Mouse (Mus musculus) lung, postnatal 0 days (tissue): ENCODE data around the gene Alg9.

Experiments used
- CTCF ChIP-seq: IDR thresholded peaks from 2 replicates; pipeline ENCODE4 v1.5.1; 2016; ENCODE audit warnings: antibody characterized with exemption, mild to moderate bottlenecking
- EP300 ChIP-seq: IDR thresholded peaks from 2 replicates; pipeline ENCODE4 v1.6.1; 2016; ENCODE audit warnings: antibody characterized with exemption, mild to moderate bottlenecking, control low read depth

DNA sequence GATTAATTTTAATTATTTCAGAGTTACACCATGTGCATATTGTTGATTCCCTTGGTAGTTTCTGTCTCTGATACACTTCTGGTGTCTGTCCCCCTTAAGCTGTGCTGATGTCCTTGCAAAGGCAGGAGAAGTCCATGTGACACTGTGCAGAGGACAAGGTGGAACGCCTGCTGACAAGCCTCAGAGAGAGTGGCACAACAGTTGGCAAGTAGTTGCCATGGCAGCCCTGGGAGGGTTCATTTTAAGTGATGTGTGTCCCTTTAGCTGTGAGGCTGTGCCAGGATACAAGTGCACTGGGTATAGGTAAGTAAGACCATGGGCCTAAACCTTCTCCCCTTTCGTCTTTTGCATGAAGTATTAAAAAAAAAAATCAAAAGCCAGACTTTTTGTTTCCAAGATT, 4.8 kb upstream of the Alg9 start:
- no peak for TF ChIP-seq CTCF
- TF ChIP-seq EP300 = no peak
